Mouse (Mus musculus) CH12.LX (cell line): ENCODE measurements around the gene Tcirg1. TPM values are rescaled to one million over a fixed set of nuclear protein-coding genes. Genes with fewer than 3 reads are reported as not detected.
A peak's percentile ranks its signal among the peaks of the same experiment; 100 is the strongest.

Source experiments
- DNase-seq: peaks from one replicate; pipeline ENCODE4 v3.0.0-alpha.2; 2013; ENCODE audit errors: extremely low read depth
- H3K27ac ChIP-seq: 2 replicates; pipeline ENCODE4 v1.5.1; 2012; ENCODE audit warnings: low read depth, mild to moderate bottlenecking, control low read depth, moderate library complexity; ENCODE audit not compliant: insufficient read depth
- H3K27me3 ChIP-seq: replicated peaks from 2 replicates; pipeline ENCODE3; 2012; ENCODE audit warnings: inconsistent platforms
- H3K36me3 ChIP-seq, 2 experiments: replicated peaks in 1 of 2; 2 replicates each; pipeline versions ENCODE3 to v1.6.1; 2012; ENCODE audit warnings: inconsistent platforms in 1 of 2, low read length in 1 of 2, mild to moderate bottlenecking in 1 of 2, mixed read lengths in 1 of 2, moderate library complexity in 1 of 2; ENCODE audit not compliant: control insufficient read depth in 1 of 2, insufficient read depth in 1 of 2
- H3K4me1 ChIP-seq, 2 experiments: 2 replicates each; pipeline ENCODE4 v1.6.1; 2012; ENCODE audit warnings: inconsistent platforms in 1 of 2, moderate library complexity in 1 of 2; ENCODE audit not compliant: insufficient read depth in 2 of 2, control insufficient read depth in 1 of 2
- H3K4me2 ChIP-seq: 2 replicates; pipeline ENCODE4 v1.6.1; 2012; ENCODE audit warnings: low read depth, mild to moderate bottlenecking, control low read depth; ENCODE audit not compliant: poor library complexity, insufficient read depth, severe bottlenecking
- H3K4me3 ChIP-seq, 3 experiments: fragments of 150-350 bp in 1 of 3; sonication (generic) in 1 of 3; replicated peaks in 1 of 3; 2 replicates each; pipeline versions ENCODE3 to v1.5.1; 2011 to 2012; ENCODE audit warnings: low read depth in 2 of 3, low read length in 2 of 3, mild to moderate bottlenecking in 2 of 3, moderate library complexity in 2 of 3, control low read depth in 1 of 3, improper control_type of control experiment in 1 of 3, inconsistent platforms in 1 of 3, mixed read lengths in 1 of 3; ENCODE audit not compliant: poor library complexity in 1 of 3
- H3K79me2 ChIP-seq: replicated peaks from 2 replicates; pipeline ENCODE4 v1.6.1; 2012; ENCODE audit warnings: mild to moderate bottlenecking, moderate library complexity; ENCODE audit not compliant: control insufficient read depth, poor library complexity, insufficient read depth, severe bottlenecking; ENCODE audit errors: extremely low read depth
- H3K9ac ChIP-seq: 2 replicates; pipeline ENCODE4 v1.6.1; 2012; ENCODE audit warnings: low read depth, mild to moderate bottlenecking, control low read depth, moderate library complexity; ENCODE audit not compliant: insufficient read depth
- H3K9me3 ChIP-seq: replicated peaks from 2 replicates; pipeline ENCODE3; 2012; ENCODE audit warnings: low read length, inconsistent platforms, mixed read lengths
- BHLHE40 ChIP-seq: IDR thresholded peaks from 2 replicates; pipeline ENCODE4 v1.6.1; 2011; ENCODE audit warnings: mild to moderate bottlenecking, low read depth, low read length, improper control_type of control experiment
- E2F4 ChIP-seq: IDR thresholded peaks from 2 replicates; pipeline ENCODE4 v1.6.1; 2011; ENCODE audit warnings: low read depth, low read length, improper control_type of control experiment; ENCODE audit not compliant: insufficient replicate concordance
- ELF1 ChIP-seq: IDR thresholded peaks from 2 replicates; pipeline ENCODE4 v1.6.1; 2014; ENCODE audit warnings: low read depth, mild to moderate bottlenecking, inconsistent platforms, low read length, improper control_type of control experiment
- GABPA ChIP-seq: IDR thresholded peaks from 2 replicates; pipeline ENCODE4 v1.6.1; 2012; ENCODE audit warnings: low read depth, low read length, improper control_type of control experiment, inconsistent platforms; ENCODE audit not compliant: insufficient replicate concordance
- HCFC1 ChIP-seq: IDR thresholded peaks from 2 replicates; pipeline ENCODE4 v1.6.1; 2012; ENCODE audit warnings: low read depth, mild to moderate bottlenecking, inconsistent platforms, low read length, improper control_type of control experiment
- IRF4 ChIP-seq: IDR thresholded peaks from 2 replicates; pipeline ENCODE4 v1.6.1; 2014; ENCODE audit warnings: low read depth, mild to moderate bottlenecking, inconsistent platforms, low read length, improper control_type of control experiment
- JUND ChIP-seq: conservative IDR thresholded peaks from 2 replicates; pipeline ENCODE4 v1.6.1; 2011; ENCODE audit warnings: low read depth, low read length, improper control_type of control experiment
- KAT2A ChIP-seq: IDR thresholded peaks from 2 replicates; pipeline ENCODE4 v1.6.1; 2012; ENCODE audit warnings: low read length, improper control_type of control experiment, inconsistent platforms; ENCODE audit not compliant: insufficient replicate concordance
- MAFK ChIP-seq: IDR thresholded peaks from 2 replicates; pipeline ENCODE4 v1.6.1; 2011; ENCODE audit warnings: low read length, improper control_type of control experiment; ENCODE audit not compliant: insufficient replicate concordance
- MAX ChIP-seq: IDR thresholded peaks from 2 replicates; pipeline ENCODE4 v1.6.1; 2011; ENCODE audit warnings: low read length, improper control_type of control experiment
- MEF2A ChIP-seq: IDR thresholded peaks from 2 replicates; pipeline ENCODE4 v1.6.1; 2014; ENCODE audit warnings: low read depth, mild to moderate bottlenecking, inconsistent platforms, low read length, improper control_type of control experiment, borderline replicate concordance
- POLR2A ChIP-seq: IDR thresholded peaks from 2 replicates; pipeline ENCODE4 v1.6.1; 2011; ENCODE audit warnings: low read depth, mild to moderate bottlenecking, improper control_type of control experiment, low read length
- POLR2AphosphoS2 ChIP-seq: IDR thresholded peaks from 2 replicates; pipeline ENCODE4 v1.6.1; 2011; ENCODE audit warnings: low read depth, low read length, improper control_type of control experiment
- TBP ChIP-seq: conservative IDR thresholded peaks from 2 replicates; pipeline ENCODE4 v1.6.1; 2011; ENCODE audit warnings: low read depth, low read length, improper control_type of control experiment
- TCF12 ChIP-seq: IDR thresholded peaks from 2 replicates; pipeline ENCODE4 v1.6.1; 2014; ENCODE audit warnings: low read depth, mild to moderate bottlenecking, inconsistent platforms, low read length, improper control_type of control experiment
- UBTF ChIP-seq: IDR thresholded peaks from 2 replicates; pipeline ENCODE4 v1.6.1; 2012; ENCODE audit warnings: low read depth, mild to moderate bottlenecking, inconsistent platforms, low read length, improper control_type of control experiment, moderate library complexity
- USF1 ChIP-seq: IDR thresholded peaks from 2 replicates; pipeline ENCODE4 v1.6.1; 2014; ENCODE audit warnings: low read depth, mild to moderate bottlenecking, inconsistent platforms, low read length, improper control_type of control experiment
- ZMIZ1 ChIP-seq: IDR thresholded peaks from 2 replicates; pipeline ENCODE4 v1.6.1; 2012; ENCODE audit warnings: low read depth, mild to moderate bottlenecking, inconsistent platforms, low read length, improper control_type of control experiment
- dilution Hi-C: fragments of 300-500 bp; cut with MboI; formaldehyde crosslinking; loops from 2 replicates; pipeline ENCODE4 v1.14.3; 2020; ENCODE audit warnings: low sequenced_read_pairs; ENCODE audit not compliant: extremely low pct_unique_long_range_greater_than_20kb, extremely low pct_ligation_motif_present
- in situ Hi-C: fragments of 300-500 bp; cut with MboI; formaldehyde crosslinking; loops from 3 replicates; pipeline ENCODE4 v1.14.3; 2019; ENCODE audit warnings: low sequenced_read_pairs, low pct_ligation_motif_present, low pct_unique_long_range_greater_than_20kb, mixed read lengths
- polyA plus RNA-seq: library from polyadenylated mRNA; unstranded; fragments of >175 nt; gene quantifications from 2 replicates; pipeline ENCODE4 v1.2.1, GENCODE M21; 2012; ENCODE audit warnings: low read depth; ENCODE audit not compliant: insufficient read length
- total RNA-seq, 2 experiments: library from RNA; depleted of rRNA; stranded (reverse); fragments of 300-350 nt in 1 of 2; fragments of >200 nt in 1 of 2; gene quantifications; 2 replicates each; pipeline ENCODE4 v1.2.3; 2012 to 2014

Tcirg1 gene
- total and polyA plus RNA-seq, 3 experiments = 46.6 to 62.8 (median 48.5) TPM

GRCm38 (mm10) chr19:3942986-3943735 lies 36.2 kb upstream of the Tcirg1 start (continued):
- TF ChIP-seq POLR2AphosphoS2 (no peak), HCFC1 (no peak), IRF4 (peak; percentile 47; the same call in 1 of the 2 replicates), GABPA (no peak), KAT2A (no peak), UBTF (no peak), ELF1 (peak; percentile 38; the same call in 1 of the 2 replicates), MAX (peak; percentile 90), TBP (no peak)

- Histone ChIP-seq H3K79me2 (no peaks in the 10 kb centered on the region), H3K9ac (no peak overlapping the region), H3K27ac (no peak overlapping the region), H3K4me3 (no peak overlapping the region), H3K4me1 (peaks cover 24 to 77% of the 10 kb centered on the region in 2 experiments)
- no peak for DNase-seq
- in situ Hi-C loops = loop anchor here (5.0 kb wide), 1 partner anchor 35 kb away; the partner anchor contains the start of gene Tcirg1
- no peak for TF ChIP-seq BHLHE40
- TF ChIP-seq HCFC1 = no peak
- TF ChIP-seq TCF12 = no peak
- TF ChIP-seq E2F4 = no peak
- no peak for TF ChIP-seq JUND
- TF ChIP-seq USF1 = no peak
- TF ChIP-seq TBP = no peak
- TF ChIP-seq MEF2A = no peak
- TF ChIP-seq POLR2AphosphoS2 = no peak
- TF ChIP-seq MAFK = no peak
- TF ChIP-seq POLR2A = no peak
- no peak for TF ChIP-seq ZMIZ1
- TF ChIP-seq, all 38 proteins: peak for 0
- dilution Hi-C loops = no loop called here
- H3K4me2 ChIP-seq = no peak overlapping the region
- peaks cover 24 to 70% of the 10 kb centered on the region in 2 experiments for H3K36me3 ChIP-seq
- H3K27me3 ChIP-seq = no peaks in the 10 kb centered on the region
- H3K9me3 ChIP-seq = no peaks in the 10 kb centered on the region
Observed at GRCm38 (mm10) chr19:3942315-3942714, 35.4 kb upstream of the Tcirg1 start.
